Mouse (Mus musculus): ENCODE measurements around the gene Nr1i3. TPM values are rescaled to one million over a fixed set of nuclear protein-coding genes. Genes with fewer than 3 reads are reported as not detected.

The Nr1i3 gene
- polyA plus RNA-seq, 1 experiment, result 0.08 TPM

GRCm38 (mm10) chr1:171220871-171221270 is 7.1 kb downstream of the Nr1i3 start:
- DNase-seq, result peak; percentile 77
- no peaks in the 10 kb centered on the region for H3K36me3 ChIP-seq (ENCODE audit: control insufficient read depth, insufficient read depth, low read length)
- no peaks in the 10 kb centered on the region for H3K27me3 ChIP-seq (ENCODE audit: control insufficient read depth, insufficient read depth, low read length)
- WGBS, result 18% methylated on average over 10 of the region's 10 CpGs
- no peak overlapping the region for H3K27ac ChIP-seq (ENCODE audit: control insufficient read depth, insufficient read depth, low read length)
- peaks cover 13% of the 10 kb centered on the region for H3K4me1 ChIP-seq (replicated peaks; ENCODE audit: control insufficient read depth, insufficient read depth, low read length)
- no peak overlapping the region for H3K4me3 ChIP-seq (ENCODE audit: control insufficient read depth, insufficient read depth, low read length)
- peak; percentile 65; the same call in 1 of the 2 replicates for TF ChIP-seq CTCF (IDR thresholded peaks at IDR 0.05; ENCODE audit: borderline replicate concordance, control insufficient read depth, extremely low read depth, insufficient read depth, low read length, poor library complexity)
- TF ChIP-seq POLR2A (IDR thresholded peaks at IDR 0.05; ENCODE audit: control insufficient read depth, extremely low read depth, insufficient read depth, low read length, poor library complexity), result no peak

DNA sequence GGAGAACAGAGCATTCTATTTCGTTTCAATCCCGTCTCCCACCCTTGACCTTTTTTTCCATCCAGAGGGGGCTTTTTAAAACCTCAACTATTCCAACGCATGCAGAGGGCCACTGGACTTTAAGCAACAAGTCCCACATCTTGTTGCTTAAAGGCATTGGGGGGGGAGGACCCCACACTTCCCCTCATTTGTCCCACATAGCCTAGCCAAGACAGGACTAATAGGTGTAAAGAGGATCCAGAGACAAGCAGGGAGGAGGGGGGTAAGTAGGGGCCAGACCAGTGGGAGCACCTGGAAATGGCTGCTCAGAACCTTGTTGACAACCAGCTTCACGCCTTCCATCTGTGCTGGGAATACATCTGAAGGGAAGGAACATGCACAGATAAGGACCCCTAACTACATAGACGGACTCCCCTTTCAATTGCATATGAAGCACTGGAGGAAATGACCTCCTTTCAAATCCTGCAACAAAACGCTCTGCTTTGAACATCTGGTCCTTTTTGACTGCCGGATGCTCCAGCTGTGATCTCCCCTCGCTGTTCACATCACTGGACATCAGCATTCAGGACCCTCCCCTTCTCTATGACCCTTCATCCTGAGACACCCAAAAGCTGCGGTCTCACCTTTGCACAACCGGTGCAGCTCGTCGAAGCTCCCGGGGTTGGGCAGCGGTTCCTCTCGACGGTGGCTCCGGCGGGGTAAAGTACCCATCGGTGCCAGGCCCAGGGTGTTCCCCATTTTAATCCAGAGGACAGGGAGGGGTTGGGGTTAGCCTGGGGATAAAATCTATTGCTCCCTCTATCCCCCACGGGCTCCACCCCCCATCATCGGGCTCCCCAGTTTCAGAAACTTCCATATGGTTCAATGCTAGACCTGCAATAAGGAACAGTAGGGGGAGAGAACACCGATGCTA is 7.8 kb downstream of the Nr1i3 start:
- no peak for TF ChIP-seq POLR2A (IDR thresholded peaks at IDR 0.05; ENCODE audit: control insufficient read depth, extremely low read depth, insufficient read depth, low read length, poor library complexity)
- no peak for TF ChIP-seq CTCF (IDR thresholded peaks at IDR 0.05; ENCODE audit: borderline replicate concordance, control insufficient read depth, extremely low read depth, insufficient read depth, low read length, poor library complexity)
- WGBS, result 13% methylated on average over 22 of the region's 22 CpGs
- Histone ChIP-seq H3K27ac (ENCODE audit: control insufficient read depth, insufficient read depth, low read length) (no peak overlapping the region), H3K36me3 (ENCODE audit: control insufficient read depth, insufficient read depth, low read length) (no peaks in the 10 kb centered on the region), H3K27me3 (ENCODE audit: control insufficient read depth, insufficient read depth, low read length) (no peaks in the 10 kb centered on the region), H3K4me3 (ENCODE audit: control insufficient read depth, insufficient read depth, low read length) (peak overlapping the region; percentile 67), H3K4me1 (replicated peaks; ENCODE audit: control insufficient read depth, insufficient read depth, low read length) (peaks cover 13% of the 10 kb centered on the region)
- DNase-seq, result peak; percentile 10

GRCm38 (mm10) chr1:171222238-171223155 is 8.7 kb downstream of the Nr1i3 start, which contains the start of gene Tomm40l:
Tomm40l (minus strand) TSS chr1:171222514.
- H3K27ac ChIP-seq (ENCODE audit: control insufficient read depth, insufficient read depth, low read length), result peak within 1 kb of the TSS; percentile 66; the same call in 1 of the 2 replicates
- WGBS, result 4% methylated on average over 28 of the region's 28 CpGs
- H3K4me3 ChIP-seq (ENCODE audit: control insufficient read depth, insufficient read depth, low read length), result peak within 1 kb of the TSS; percentile 67
- DNase-seq, result peak; percentile 86
- no peaks in the 10 kb centered on the region for H3K27me3 ChIP-seq (ENCODE audit: control insufficient read depth, insufficient read depth, low read length)
- H3K36me3 ChIP-seq (ENCODE audit: control insufficient read depth, insufficient read depth, low read length), result no peaks in the 10 kb centered on the region
- TF ChIP-seq POLR2A (IDR thresholded peaks at IDR 0.05; ENCODE audit: control insufficient read depth, extremely low read depth, insufficient read depth, low read length, poor library complexity) (peak; percentile 54), CTCF (IDR thresholded peaks at IDR 0.05; ENCODE audit: borderline replicate concordance, control insufficient read depth, extremely low read depth, insufficient read depth, low read length, poor library complexity) (peak; percentile 44; the same call in 1 of the 2 replicates)
- H3K4me1 ChIP-seq (replicated peaks; ENCODE audit: control insufficient read depth, insufficient read depth, low read length), result peaks cover 13% of the 10 kb centered on the region

GRCm38 (mm10) chr1:171223168-171223567 is 9.4 kb downstream of the Nr1i3 start:
- H3K36me3 ChIP-seq (ENCODE audit: control insufficient read depth, insufficient read depth, low read length), result no peaks in the 10 kb centered on the region
- WGBS, result 83% methylated on average over 6 of the region's 6 CpGs
- no peaks in the 10 kb centered on the region for H3K27me3 ChIP-seq (ENCODE audit: control insufficient read depth, insufficient read depth, low read length)
- no peak for DNase-seq
- peak overlapping the region; percentile 66; the same call in 1 of the 2 replicates for H3K27ac ChIP-seq (ENCODE audit: control insufficient read depth, insufficient read depth, low read length)
- H3K4me1 ChIP-seq (replicated peaks; ENCODE audit: control insufficient read depth, insufficient read depth, low read length), result peaks cover 13% of the 10 kb centered on the region
- TF ChIP-seq POLR2A (IDR thresholded peaks at IDR 0.05; ENCODE audit: control insufficient read depth, extremely low read depth, insufficient read depth, low read length, poor library complexity), result no peak
- TF ChIP-seq CTCF (IDR thresholded peaks at IDR 0.05; ENCODE audit: borderline replicate concordance, control insufficient read depth, extremely low read depth, insufficient read depth, low read length, poor library complexity), result no peak
- H3K4me3 ChIP-seq (ENCODE audit: control insufficient read depth, insufficient read depth, low read length), result peak overlapping the region; percentile 67

GRCm38 (mm10) chr1:171223796-171224195 is 10.0 kb downstream of the Nr1i3 start:
- H3K27me3 ChIP-seq (ENCODE audit: control insufficient read depth, insufficient read depth, low read length), result no peaks in the 10 kb centered on the region
- WGBS, result 100% methylated on average over 2 of the region's 2 CpGs
- H3K27ac ChIP-seq (ENCODE audit: control insufficient read depth, insufficient read depth, low read length), result no peak overlapping the region
- TF ChIP-seq POLR2A (IDR thresholded peaks at IDR 0.05; ENCODE audit: control insufficient read depth, extremely low read depth, insufficient read depth, low read length, poor library complexity), result no peak
- no peak for TF ChIP-seq CTCF (IDR thresholded peaks at IDR 0.05; ENCODE audit: borderline replicate concordance, control insufficient read depth, extremely low read depth, insufficient read depth, low read length, poor library complexity)
- peaks cover 13% of the 10 kb centered on the region for H3K4me1 ChIP-seq (replicated peaks; ENCODE audit: control insufficient read depth, insufficient read depth, low read length)
- no peaks in the 10 kb centered on the region for H3K36me3 ChIP-seq (ENCODE audit: control insufficient read depth, insufficient read depth, low read length)
- no peak overlapping the region for H3K4me3 ChIP-seq (ENCODE audit: control insufficient read depth, insufficient read depth, low read length)
- no peak for DNase-seq

GRCm38 (mm10) chr1:171224857-171225256 is 11.1 kb downstream of the Nr1i3 start, which contains the start of gene Apoa2:
Apoa2 (plus strand) TSS chr1:171225054.
- Histone ChIP-seq H3K27ac (ENCODE audit: control insufficient read depth, insufficient read depth, low read length) (no peak within 1 kb of the TSS), H3K27me3 (ENCODE audit: control insufficient read depth, insufficient read depth, low read length) (no peaks in the 10 kb centered on the region), H3K36me3 (ENCODE audit: control insufficient read depth, insufficient read depth, low read length) (no peaks in the 10 kb centered on the region), H3K4me1 (replicated peaks; ENCODE audit: control insufficient read depth, insufficient read depth, low read length) (peaks cover 13% of the 10 kb centered on the region), H3K4me3 (ENCODE audit: control insufficient read depth, insufficient read depth, low read length) (no peak within 1 kb of the TSS)
- 95% methylated on average over 5 of the region's 5 CpGs for WGBS
- TF ChIP-seq POLR2A (IDR thresholded peaks at IDR 0.05; ENCODE audit: control insufficient read depth, extremely low read depth, insufficient read depth, low read length, poor library complexity) (no peak), CTCF (IDR thresholded peaks at IDR 0.05; ENCODE audit: borderline replicate concordance, control insufficient read depth, extremely low read depth, insufficient read depth, low read length, poor library complexity) (no peak)
- DNase-seq, result no peak
